Mouse (Mus musculus) left cerebral cortex, postnatal 14 days (tissue): ENCODE data around the gene Tma7. TPM values are rescaled to one million over a fixed set of nuclear protein-coding genes. Genes with fewer than 3 reads are reported as not detected.

Source experiments
- DNase-seq, 2 experiments: peaks; one replicate each; pipeline ENCODE4 v3.0.0; 2021 to 2022; ENCODE audit warnings: low spot score in 2 of 2, mixed read lengths in 1 of 2
- intact Hi-C: fragments of 180-260 bp; cut with DNase I; formaldehyde crosslinking; loops from one replicate; pipeline ENCODE4 v1.15.1; 2025
- total RNA-seq, 2 experiments: library from RNA; stranded (reverse); gene quantifications; 2 replicates each; pipeline ENCODE4 v1.2.3; 2021

The Tma7 gene
- total RNA-seq, 2 experiments from 2014 or later: 368 to 387 TPM

DNA sequence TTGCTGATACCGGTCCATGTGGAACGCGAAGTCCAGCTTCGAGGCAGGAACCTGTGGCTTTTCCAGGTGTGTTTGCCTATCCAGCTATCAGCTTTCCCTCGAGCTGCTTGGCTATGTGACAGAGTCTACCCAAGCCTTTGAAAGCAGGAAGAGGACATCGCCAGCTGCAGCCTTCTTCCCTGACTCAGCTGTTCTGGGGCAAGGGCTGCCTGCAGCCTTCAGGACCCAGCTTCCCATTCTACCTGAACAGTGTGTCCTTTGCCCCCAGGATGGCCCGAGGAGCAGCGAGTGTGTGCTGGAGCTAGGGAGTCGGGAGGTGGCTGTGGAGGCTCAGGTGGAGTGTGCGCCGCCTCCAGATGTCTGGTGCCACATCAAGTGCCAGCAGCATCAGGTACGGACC, 23.3 kb upstream of the Tma7 start:
- intact Hi-C loops: no loop called here
- no peak for DNase-seq

DNA sequence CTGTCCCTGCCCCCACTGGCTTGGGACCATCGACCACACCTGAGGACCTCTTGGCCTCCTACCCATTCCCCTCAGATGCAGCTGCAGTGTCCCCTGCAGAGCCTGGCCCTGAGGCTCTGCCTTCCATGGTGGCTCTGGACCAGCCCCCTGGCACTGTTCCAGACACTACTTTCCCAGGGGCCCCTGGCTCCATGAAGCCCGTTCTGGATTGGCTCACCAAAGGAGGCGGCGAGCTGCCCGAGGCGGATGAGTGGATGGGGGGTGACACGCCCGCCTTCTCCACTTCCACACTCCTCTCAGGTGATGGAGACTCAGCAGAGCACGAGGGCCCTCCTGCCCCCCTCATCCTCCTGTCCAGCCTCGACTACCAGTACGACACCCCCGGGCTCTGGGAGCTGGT, 22.6 kb upstream of the Tma7 start:
- DNase-seq: peak; percentile 44 to 51
- intact Hi-C loops: no loop called here

DNA sequence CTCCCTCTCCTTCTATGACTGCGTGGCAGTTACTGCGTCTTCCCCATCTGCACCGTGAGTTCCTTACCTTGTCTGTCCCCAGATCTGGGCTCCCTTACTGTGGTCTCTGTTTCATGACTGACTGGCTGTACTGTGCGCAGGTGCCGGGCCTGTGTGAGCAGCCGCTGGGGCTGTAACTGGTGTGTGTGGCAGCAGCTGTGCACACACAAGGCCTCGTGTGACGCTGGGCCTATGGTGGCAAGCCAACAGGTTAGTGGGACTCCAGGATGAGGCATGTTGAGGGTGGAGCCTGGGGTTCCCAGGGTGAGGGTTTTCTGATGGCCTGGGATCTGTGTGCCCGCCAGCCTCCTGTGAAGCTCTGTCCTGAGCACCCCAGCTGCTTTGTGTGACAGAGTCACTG, 21.7 kb upstream of the Tma7 start:
- intact Hi-C loops: no loop called here
- DNase-seq: no peak

DNA sequence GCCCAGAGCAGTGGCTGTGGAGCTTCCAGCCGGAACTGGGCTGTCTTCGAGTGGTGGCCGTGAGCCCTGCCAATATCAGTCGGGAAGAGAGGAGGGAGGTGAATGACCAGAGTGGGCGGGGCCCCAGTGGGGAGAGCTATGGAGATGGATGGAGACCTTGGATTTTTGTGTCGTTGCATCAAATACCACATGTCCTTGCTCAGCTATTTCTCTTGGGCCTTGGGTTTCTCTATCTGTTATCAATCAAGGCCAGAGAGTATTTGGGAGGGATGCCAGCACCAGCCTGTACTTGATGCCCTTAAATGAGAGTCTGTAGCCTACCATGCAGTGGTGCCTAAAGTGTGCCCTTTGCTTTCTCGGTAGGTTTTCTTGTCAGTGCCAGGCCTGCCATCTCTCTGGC, 20.9 kb upstream of the Tma7 start:
- intact Hi-C loops: no loop called here

DNA sequence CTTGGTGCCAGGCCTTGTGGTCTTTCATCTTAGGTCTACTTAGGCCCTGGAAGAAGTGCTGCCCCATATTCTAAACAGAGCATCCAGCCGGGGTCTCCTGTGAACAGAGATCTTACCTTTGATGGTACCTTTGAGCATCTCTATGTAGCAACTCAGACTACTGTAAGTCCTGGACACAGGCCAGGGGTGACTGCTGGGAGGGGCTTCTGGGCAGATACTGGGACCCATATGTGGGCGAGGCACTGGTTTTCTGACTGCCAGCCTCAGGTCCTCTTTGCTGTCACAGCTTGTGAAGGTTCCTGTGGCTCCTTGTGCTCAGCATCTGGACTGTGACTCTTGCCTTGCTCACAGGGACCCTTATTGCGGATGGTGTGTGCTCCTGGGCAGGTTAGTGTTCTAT, 20.2 kb upstream of the Tma7 start:
- DNase-seq: no peak
- intact Hi-C loops: no loop called here

More for the DNA sequence above, 20.9 kb upstream of the Tma7 start:
- DNase-seq: no peak

DNA sequence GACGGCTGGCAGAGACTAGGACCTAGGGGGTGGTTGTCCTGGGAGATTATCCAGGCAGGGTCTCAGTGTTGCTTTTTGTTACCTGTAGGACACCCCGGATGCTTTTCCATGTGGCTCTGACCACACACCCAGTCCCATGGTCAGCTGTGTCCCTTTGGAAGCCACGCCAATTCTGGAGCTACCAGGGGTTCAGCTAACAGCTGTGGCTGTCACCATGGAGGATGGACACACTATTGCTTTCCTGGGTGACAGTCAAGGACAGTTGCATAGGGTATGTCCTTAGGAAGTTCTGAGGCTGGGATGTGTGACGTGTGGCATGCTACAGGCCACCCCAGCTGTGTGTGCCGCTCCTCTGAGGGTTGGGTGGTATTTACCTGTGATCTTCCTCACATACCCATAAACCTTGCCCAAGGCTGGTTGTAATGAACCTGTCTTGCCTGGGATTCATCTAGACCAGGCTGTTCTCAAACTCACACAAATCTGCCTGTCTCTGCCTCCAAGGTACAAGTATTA, 19.6 kb upstream of the Tma7 start:
- intact Hi-C loops: no loop called here
- no peak for DNase-seq

DNA sequence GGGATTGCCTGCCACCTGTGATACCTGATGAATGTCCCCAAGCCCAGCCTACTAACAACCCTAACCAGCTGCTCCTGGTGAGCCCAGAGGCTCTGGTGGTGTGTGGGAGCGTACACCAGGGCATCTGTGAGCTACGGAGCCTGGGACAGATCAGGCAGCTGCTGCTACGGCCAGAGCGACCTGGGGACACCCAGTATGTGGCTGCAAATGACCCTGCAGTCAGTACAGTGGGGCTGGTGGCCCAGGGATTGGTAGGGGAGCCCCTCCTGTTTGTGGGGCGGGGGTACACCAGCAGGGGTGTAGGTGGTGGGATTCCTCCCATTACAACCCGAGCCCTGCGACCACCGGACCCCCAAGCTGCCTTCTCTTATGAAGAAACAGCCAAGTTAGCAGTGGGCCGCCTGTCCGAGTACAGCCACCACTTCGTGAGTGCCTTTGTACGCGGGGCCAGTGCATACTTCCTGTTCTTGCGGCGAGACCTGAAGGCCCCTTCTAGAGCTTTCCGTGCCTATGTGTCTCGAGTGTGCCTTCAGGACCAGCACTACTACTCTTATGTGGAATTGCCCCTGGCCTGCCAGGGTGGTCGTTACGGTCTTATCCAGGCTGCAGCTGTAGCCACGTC, 18.0 kb upstream of the Tma7 start:
- no peak for DNase-seq
- intact Hi-C loops: no loop called here

DNA sequence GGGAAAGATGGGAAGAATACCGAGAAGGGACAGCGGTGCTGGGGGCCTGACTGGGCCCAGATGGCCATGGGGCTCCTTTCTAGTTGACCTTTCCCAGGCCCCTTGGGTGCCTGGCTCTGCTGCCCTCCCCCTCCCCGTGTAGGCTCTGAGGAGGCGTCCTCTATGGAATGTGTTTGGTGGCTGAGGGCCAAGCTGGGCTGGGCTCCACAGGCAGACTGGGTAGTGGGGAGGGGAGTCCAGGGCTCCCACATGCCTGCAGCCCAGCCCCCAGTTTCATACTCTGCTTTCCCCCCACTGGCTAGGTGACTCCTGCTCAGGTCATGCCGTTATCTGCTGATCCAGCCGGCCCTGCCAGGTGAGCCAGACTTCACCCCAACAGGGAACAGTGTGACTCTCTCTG, 16.6 kb upstream of the Tma7 start:
- intact Hi-C loops: loop anchor here (10.0 kb wide), 1 partner anchor 736 kb away; the partner anchor contains the start of gene Nme6
- DNase-seq: peak in 1 of 2 experiments; percentile 54

DNA sequence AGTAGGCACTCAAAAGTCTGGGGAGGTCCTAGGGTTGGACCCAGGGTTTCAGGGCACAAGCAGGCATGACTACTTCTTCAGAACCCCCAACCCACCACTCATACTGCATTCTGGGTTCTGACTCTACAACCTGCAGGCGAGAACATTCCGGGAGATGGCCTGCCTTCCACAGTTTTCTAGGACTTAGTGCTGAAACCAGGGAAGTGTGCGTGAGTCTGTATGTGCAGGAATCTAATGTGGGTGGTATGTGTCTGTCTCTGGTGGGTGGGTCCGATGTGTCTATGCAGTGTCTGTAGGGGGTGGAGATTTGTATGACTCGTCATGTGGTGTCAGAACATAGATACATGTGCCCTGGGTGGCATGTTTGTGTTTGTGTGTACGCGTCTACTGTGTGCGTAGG, 16.0 kb upstream of the Tma7 start:
- DNase-seq: no peak
- intact Hi-C loops: loop anchor here (10.0 kb wide), 1 partner anchor 736 kb away; the partner anchor contains the start of gene Nme6

DNA sequence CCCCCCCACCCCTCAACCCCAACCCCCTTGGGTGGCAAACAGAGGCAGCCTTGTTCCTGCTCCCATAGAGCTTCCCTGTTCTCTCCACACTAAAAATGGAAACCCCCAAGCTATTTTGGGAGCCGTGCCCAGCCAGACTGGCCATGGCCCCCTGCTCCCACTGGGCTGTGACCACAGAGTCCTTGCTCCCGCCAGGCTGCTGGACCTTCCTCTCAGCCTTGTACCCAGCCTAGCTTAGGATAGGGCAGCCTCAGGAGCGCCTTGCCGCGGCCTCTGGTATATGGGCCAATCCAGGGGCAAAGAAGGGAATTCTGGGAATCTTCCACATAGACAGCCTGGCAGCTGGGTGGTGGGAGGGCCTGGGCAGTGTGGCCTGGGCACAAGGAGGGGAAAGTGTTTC, 15.4 kb upstream of the Tma7 start:
- intact Hi-C loops: loop anchor here (10.0 kb wide), 1 partner anchor 737 kb away; the partner anchor contains the start of gene Nme6

DNA sequence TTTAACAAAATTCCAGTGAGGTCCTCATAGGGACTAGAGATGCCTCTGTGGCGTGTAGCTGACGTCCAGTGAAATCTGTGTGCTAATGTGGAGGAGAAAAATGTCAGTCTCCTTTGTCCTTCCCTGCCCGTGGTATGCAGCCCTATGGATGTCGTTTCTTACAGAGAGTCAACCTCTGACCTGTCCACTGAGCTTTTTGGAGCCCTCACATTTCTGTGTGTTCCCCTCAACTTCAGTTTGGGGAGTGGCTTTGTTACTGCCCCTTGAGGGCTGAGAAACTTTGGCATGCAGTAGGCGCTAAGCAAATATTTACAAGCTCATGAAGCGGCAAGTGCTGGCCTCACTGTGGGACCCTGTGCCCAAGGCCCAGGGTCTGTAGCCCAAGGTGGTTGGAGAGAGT, 14.9 kb upstream of the Tma7 start:
- intact Hi-C loops: loop anchor here (10.0 kb wide), 1 partner anchor 738 kb away; the partner anchor contains the start of gene Nme6

More for the DNA sequence above, 15.4 kb upstream of the Tma7 start:
- DNase-seq: peak; percentile 68 to 76

DNA sequence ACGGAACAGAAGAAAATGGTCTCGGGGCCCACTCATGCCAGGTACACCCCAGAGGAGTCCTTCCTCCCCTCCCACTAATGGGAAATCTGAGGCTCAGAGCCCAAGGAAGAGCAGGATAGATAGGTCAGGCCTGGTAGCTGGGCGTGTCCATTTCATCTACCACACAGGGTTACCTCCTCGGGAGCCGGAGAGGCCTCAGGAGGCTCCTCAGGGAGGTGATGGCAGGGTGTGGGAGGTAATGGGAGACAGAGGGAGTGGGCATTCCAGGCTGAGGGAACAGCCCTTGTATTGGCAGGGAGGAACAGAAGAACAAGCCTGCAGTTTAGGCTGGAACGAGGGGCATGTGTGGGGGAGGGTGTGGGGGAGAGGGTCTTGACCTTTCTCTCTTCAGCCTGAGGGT, 14.5 kb upstream of the Tma7 start:
- no peak for DNase-seq
- intact Hi-C loops: loop anchor here (10.0 kb wide), 1 partner anchor 738 kb away; the partner anchor contains the start of gene Nme6

More for the DNA sequence above, 14.9 kb upstream of the Tma7 start:
- no peak for DNase-seq

DNA sequence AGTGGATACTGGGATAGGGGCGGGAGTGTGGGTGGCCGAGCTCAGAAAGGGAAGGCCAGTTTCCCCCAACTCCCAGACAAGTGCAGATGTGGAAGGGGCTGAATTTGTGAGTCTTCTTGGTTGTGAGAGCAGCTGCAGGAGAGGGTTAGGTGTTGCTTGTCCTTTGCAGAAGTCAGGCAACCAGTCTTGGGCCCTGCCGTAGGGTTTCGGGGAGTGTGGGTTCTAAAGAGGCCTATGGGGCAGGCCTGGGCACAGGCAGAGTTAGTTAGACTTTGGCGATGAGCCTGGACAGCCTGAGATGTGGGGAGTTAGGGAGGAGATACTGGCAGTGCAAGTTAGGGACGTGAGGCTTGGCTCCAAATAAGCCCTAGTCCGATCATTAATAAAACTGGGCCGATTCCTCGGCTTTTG, 13.9 kb upstream of the Tma7 start:
- peak in 1 of 2 experiments; percentile 37 for DNase-seq
- intact Hi-C loops: loop anchor here (10.0 kb wide), 1 partner anchor 739 kb away; the partner anchor contains the start of gene Nme6

DNA sequence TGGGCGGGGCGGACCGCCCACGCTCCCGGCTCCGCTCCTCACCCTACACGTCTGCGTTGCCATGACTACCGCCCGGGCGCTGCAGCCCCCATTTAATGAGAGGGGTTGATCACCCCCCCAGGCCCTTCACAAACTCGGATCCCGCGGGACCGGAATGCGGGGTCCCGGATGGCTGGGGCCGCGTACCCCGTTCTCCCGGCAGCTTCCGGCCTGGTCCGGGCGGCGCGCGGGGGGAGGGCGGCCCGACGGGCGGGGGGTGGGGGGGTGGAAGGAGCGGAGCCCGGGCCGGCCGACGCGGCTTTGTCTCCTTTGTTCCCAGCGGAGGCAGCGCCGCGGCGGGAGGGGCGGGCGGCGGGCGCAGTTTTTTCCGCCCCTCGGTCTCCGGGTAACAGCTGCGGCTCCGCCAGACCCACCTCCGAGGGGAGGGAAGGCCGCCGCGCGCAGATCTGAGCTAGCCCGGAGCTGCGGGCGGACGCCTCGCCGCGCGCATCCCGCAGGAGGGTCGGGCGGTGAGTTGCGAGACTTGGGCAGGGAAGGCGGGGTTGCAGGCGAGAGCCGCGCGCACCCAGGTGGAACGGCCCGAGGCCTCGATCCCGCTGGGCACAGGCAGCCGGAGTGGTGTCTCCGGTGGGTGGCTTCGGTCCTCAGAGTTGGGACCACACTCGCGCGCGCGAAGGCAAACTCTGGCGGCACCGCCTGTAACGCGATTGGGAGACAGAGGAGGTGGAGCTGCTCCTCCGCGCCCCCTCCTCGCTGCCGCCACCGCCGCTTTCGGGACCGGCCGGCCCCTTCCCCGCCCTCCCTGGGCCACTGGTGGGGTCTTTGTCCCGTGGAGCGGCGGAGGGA, 13.0 kb upstream of the Tma7 start, which contains the start of gene Plxnb1:
TSS of gene Plxnb1 (plus strand) at position 253 of the 846 bp plus-strand sequence.
- peak; percentile 67 to 72 for DNase-seq
- intact Hi-C loops: loop anchor here (10.0 kb wide), 1 partner anchor 739 kb away; the partner anchor contains the start of gene Nme6

DNA sequence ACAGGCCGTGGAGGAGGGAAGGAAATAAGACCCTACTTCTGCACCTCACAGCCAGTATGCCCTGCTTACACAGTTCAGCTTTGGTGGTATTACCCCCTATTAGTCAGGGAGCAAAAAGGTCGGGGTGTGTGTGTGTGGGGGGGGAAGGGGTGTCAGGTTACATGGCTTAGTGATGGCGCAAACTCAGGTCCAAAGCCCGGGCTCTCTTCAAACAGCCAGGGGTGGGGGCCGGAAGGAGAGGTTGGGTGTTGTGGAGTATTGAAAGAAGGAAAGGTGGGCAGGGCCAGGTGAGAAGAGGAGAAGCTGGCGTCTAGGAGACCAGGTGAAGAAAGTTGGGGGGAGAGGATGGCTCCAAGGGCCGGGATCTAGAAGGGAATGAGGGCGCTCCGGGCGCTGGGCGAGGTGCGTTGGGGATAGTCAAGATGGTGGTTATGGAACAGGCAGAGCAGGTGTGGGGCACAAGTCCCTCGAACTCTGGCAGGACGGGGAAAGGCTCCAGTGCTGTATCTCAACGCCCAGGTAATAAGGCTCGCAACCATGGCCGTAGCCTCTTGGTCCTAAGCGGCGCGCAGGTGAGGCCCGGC, 12.3 kb upstream of the Tma7 start:
- intact Hi-C loops: loop anchor here (10.0 kb wide), 1 partner anchor 740 kb away; the partner anchor contains the start of gene Nme6
- no peak for DNase-seq

DNA sequence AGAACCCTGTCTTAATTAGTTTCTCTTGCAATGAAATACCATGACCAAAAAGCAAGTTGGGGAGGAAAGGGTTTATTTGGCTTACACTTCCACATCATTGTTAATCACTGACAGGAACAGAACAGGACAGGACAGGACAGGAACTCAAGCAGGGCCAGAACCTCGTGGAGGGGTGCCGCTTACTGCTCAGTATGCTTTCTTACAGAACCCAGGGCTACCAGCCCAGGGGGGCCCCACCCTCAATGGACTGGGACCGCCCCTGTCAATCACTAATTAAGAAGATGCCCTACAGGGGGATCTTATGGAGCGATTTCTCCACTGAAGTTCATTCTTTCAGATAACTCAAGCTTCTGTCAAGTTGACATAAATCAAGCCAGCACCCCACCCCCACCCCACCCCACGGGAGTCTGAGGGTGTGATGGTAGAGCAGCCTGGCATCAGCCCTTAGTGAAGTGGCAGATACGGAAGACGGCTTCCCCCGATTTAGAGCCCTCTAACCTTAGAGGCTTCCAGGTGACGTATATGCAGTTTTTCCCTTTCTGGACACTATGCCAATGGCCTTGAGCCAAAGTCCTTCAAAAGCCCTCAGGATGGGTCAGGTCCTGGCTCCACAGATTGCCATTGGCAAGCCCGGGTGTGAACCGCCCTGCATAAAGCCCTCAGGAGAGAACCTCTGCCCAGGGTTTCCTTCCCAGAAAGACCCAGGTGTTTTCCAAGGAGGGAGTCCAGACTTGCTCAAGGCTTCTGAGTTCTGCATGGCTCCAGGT, 11.6 kb upstream of the Tma7 start:
- no peak for DNase-seq
- intact Hi-C loops: loop anchor here (10.0 kb wide), 1 partner anchor 741 kb away; the partner anchor contains the start of gene Nme6

DNA sequence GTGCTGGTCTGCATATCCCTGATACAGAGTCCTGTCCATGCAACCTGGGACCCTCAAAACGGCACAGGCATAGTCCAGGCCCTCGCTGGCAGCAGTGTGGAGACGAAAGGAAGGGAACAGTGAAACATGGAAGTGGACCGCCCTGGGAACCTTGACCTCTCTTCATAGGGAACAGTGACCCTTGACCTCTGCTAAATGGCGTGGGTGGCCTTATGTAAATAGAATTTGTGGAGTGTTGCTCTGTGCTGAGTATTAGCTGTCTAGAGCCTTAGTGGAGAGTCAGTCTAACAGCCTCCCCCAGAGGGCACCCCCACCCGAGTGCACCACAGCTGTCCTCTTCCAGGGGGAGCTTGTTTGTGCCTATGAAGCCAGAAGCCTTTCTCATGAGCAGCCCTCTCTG, 10.4 kb upstream of the Tma7 start:
- no peak for DNase-seq
- intact Hi-C loops: loop anchor here (10.0 kb wide), 1 partner anchor 742 kb away; the partner anchor contains the start of gene Nme6

DNA sequence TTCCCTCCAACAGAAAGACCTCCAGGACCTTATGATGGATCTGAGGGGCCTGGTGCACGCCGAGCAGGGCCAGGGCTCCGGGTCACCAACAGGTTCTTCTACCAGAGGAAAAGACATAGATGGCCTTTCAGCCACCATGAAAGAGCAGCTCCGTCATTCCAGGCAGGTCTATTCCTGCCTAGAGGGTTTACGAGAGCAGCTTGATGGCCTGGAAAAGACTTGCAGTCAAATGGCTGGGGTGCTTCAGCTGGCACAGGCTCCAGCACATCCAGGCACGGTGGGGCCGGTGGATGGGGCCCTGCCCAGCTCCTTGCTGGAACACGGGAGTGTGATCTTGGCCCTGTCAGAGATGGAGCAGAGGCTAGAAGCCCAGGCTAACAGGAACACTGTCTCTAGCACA, 9.4 kb upstream of the Tma7 start:
- DNase-seq: no peak

DNA sequence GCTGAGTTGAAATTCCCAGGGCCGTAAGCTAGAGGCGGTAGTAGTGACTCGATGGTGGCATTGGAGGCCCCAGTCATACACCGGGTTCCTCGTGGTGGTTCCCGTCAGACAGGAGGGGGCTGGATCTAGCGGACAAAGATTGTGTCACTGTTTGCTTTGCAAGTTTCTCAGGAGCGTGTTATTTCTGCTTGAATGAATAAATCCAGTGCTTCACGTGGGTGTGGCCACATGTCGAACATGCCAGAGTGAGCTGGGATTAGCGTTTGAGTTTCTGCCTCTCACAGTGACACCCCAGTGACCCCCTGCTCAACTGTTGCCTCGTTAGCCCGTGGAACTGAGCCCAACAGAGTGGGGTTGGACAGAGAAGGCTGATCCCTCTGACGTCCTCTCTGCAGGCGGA, 8.1 kb upstream of the Tma7 start:
- intact Hi-C loops: loop anchor here (10.0 kb wide), 1 partner anchor 744 kb away; the partner anchor contains the start of gene Nme6
- DNase-seq: no peak

More for the DNA sequence above, 9.4 kb upstream of the Tma7 start:
- intact Hi-C loops: loop anchor here (10.0 kb wide), 1 partner anchor 743 kb away; the partner anchor contains the start of gene Nme6
